ENCODE assay signal across 8 mouse cellular contexts in genomic region chr1:51445854-51446460, GRCm38 (mm10). TPM values are rescaled to one million over a fixed set of nuclear protein-coding genes. Genes with fewer than 3 reads are reported as not detected.
DNase-seq lines count a peak whose midpoint lies in the region; ATAC-seq and TF ChIP-seq lines count a peak whose summit lies in the region.

No protein-coding gene starts in this region.

- H3K36me3 ChIP-seq in intestine, postnatal 0 days (ENCODE audit: control insufficient read depth, insufficient read depth), result no peaks in the 10 kb centered on the region
- no peaks in the 10 kb centered on the region for H3K36me3 ChIP-seq in intestine, embryonic 15.5 days
- H3K36me3 ChIP-seq in embryonic facial prominence, embryonic 14.5 days (ENCODE audit: control insufficient read depth, insufficient read depth, low read length), result no peaks in the 10 kb centered on the region
- H3K36me3 ChIP-seq in neural tube, embryonic 15.5 days, result no peaks in the 10 kb centered on the region

- 41% methylated on average over 9 of the region's 9 CpGs for WGBS in intestine, postnatal 0 days
- 40% methylated on average over 9 of the region's 9 CpGs for WGBS in intestine, embryonic 15.5 days
- WGBS in embryonic facial prominence, embryonic 14.5 days, result 33% methylated on average over 9 of the region's 9 CpGs
- WGBS in neural tube, embryonic 15.5 days, result 16% methylated on average over 9 of the region's 9 CpGs

- DNase-seq in embryonic facial prominence, embryonic 14.5 days (ENCODE audit: low spot score), result peak; percentile 78
- DNase-seq in kidney, postnatal 4 days, result peak; percentile 45 to 60
- no peak for DNase-seq in thymus, postnatal 14 days
- no peak for DNase-seq in heart, adult 8-10 months (ENCODE audit: low spot score)
- no peak for DNase-seq in c-Kit-positive CD71-positive TER-119-positive erythroid progenitor cells, embryonic 14.5 days (ENCODE audit: low spot score)

- no peak overlapping the region for H3K4me2 ChIP-seq in intestine, postnatal 0 days (replicated peaks; ENCODE audit: low read depth)
- H3K4me2 ChIP-seq in intestine, embryonic 15.5 days (replicated peaks), result no peak overlapping the region
- no peak overlapping the region for H3K4me2 ChIP-seq in embryonic facial prominence, embryonic 14.5 days (ENCODE audit: low read depth, low read length)
- H3K4me2 ChIP-seq in neural tube, embryonic 15.5 days, result peak overlapping the region; percentile 36

- H3K27me3 ChIP-seq in intestine, postnatal 0 days (replicated peaks; ENCODE audit: control insufficient read depth, insufficient read depth, low read length), result no peaks in the 10 kb centered on the region
- H3K27me3 ChIP-seq in intestine, embryonic 15.5 days (replicated peaks), result no peaks in the 10 kb centered on the region
- no peaks in the 10 kb centered on the region for H3K27me3 ChIP-seq in embryonic facial prominence, embryonic 14.5 days (replicated peaks; ENCODE audit: control insufficient read depth, insufficient read depth, low read length)
- H3K27me3 ChIP-seq in neural tube, embryonic 15.5 days (replicated peaks), result no peaks in the 10 kb centered on the region

- H3K9ac ChIP-seq in intestine, postnatal 0 days (ENCODE audit: low read depth, low read length), result no peak overlapping the region
- no peak overlapping the region for H3K9ac ChIP-seq in intestine, embryonic 15.5 days
- 0 out of 2 replicates have a peak overlapping the region, but pooled peaks have one; percentile 5 for H3K9ac ChIP-seq in embryonic facial prominence, embryonic 14.5 days (ENCODE audit: low read depth, low read length)
- H3K9ac ChIP-seq in neural tube, embryonic 15.5 days (replicated peaks), result no peak overlapping the region

- no peak for ATAC-seq in intestine, postnatal 0 days
- no peak for ATAC-seq in intestine, embryonic 15.5 days
- no peak for ATAC-seq in embryonic facial prominence, embryonic 14.5 days (ENCODE audit: low read depth)
- ATAC-seq in neural tube, embryonic 15.5 days (ENCODE audit: low FRiP score), result peak; percentile 86

- H3K9me3 ChIP-seq in intestine, postnatal 0 days (ENCODE audit: control insufficient read depth), result no peaks in the 10 kb centered on the region
- H3K9me3 ChIP-seq in intestine, embryonic 15.5 days, result no peaks in the 10 kb centered on the region
- H3K9me3 ChIP-seq in embryonic facial prominence, embryonic 14.5 days (ENCODE audit: control insufficient read depth, low read length), result no peaks in the 10 kb centered on the region
- H3K9me3 ChIP-seq in neural tube, embryonic 15.5 days (replicated peaks), result no peaks in the 10 kb centered on the region

- TF ChIP-seq CTCF in intestine, postnatal 0 days (IDR thresholded peaks at IDR 0.05; ENCODE audit: low read depth), result peak; percentile 12; the same call in 1 of the 2 replicates

- H3K27ac ChIP-seq in intestine, postnatal 0 days (ENCODE audit: low read depth, low read length), result no peak overlapping the region
- H3K27ac ChIP-seq in intestine, embryonic 15.5 days, result no peak overlapping the region
- H3K27ac ChIP-seq in embryonic facial prominence, embryonic 14.5 days (replicated peaks; ENCODE audit: low read depth, low read length), result no peak overlapping the region; the same call in 1 of the 2 replicates
- peak overlapping the region; percentile 37; the same call in 1 of the 2 replicates for H3K27ac ChIP-seq in neural tube, embryonic 15.5 days (replicated peaks)

- no peaks in the 10 kb centered on the region for H3K4me1 ChIP-seq in intestine, postnatal 0 days (replicated peaks; ENCODE audit: control insufficient read depth, insufficient read depth, low read length)
- no peaks in the 10 kb centered on the region for H3K4me1 ChIP-seq in intestine, embryonic 15.5 days (replicated peaks)
- peaks cover 4% of the 10 kb centered on the region; the same call in 1 of the 2 replicates for H3K4me1 ChIP-seq in embryonic facial prominence, embryonic 14.5 days (ENCODE audit: control insufficient read depth, insufficient read depth, low read length)
- peaks cover 7% of the 10 kb centered on the region for H3K4me1 ChIP-seq in neural tube, embryonic 15.5 days

- H3K4me3 ChIP-seq in intestine, postnatal 0 days (ENCODE audit: low read depth, low read length), result no peak overlapping the region
- no peak overlapping the region for H3K4me3 ChIP-seq in intestine, embryonic 15.5 days (replicated peaks)
- no peak overlapping the region for H3K4me3 ChIP-seq in embryonic facial prominence, embryonic 14.5 days (ENCODE audit: low read depth, low read length)
- no peak overlapping the region for H3K4me3 ChIP-seq in neural tube, embryonic 15.5 days (replicated peaks)

RNA-seq across cellular contexts. Expression of gene Nabp1, which starts 32.3 kb away (rescaled TPM):
- polyA plus RNA-seq in intestine, postnatal 0 days (2015; fragmentation: Nextera tagmentation; extraction: Ambion mirVana), result 14.9 and 15.7 TPM in 2 replicates
- polyA plus RNA-seq in intestine, embryonic 15.5 days (2015; fragmentation: Nextera tagmentation; extraction: Ambion mirVana), result 13.2 and 14.3 TPM in 2 replicates
- polyA plus RNA-seq in embryonic facial prominence, embryonic 14.5 days (2014; fragmentation: Nextera tagmentation; extraction: Ambion mirVana), result 6.2 and 9.8 TPM in 2 replicates
- 8.0 and 11.9 TPM in 2 replicates for polyA plus RNA-seq in neural tube, embryonic 15.5 days (2015; fragmentation: Nextera tagmentation; extraction: Ambion mirVana)
- 10 to 100 TPM; 32.4 to 66.3 (median 47.5) TPM for total RNA-seq in heart, adult 8-10 months (2022)

Comparison
In these comparisons a context has a peak if more than half of its experiments do, and no peak if none do; other contexts are left out.
1. DNase-seq: peak in embryonic facial prominence, embryonic 14.5 days (single experiment) and kidney, postnatal 4 days (2 of 2); none in thymus, postnatal 14 days (single experiment), heart, adult 8-10 months (single experiment) and c-Kit-positive CD71-positive TER-119-positive erythroid progenitor cells, embryonic 14.5 days (single experiment).